Mouse (Mus musculus) stomach, embryonic 14.5 days (tissue): ENCODE measurements around the gene Insl3. TPM values are rescaled to one million over a fixed set of nuclear protein-coding genes. Genes with fewer than 3 reads are reported as not detected.
"Not testable (repeated sequence)": the region's sequence is repeated elsewhere in the genome, so short reads cannot be mapped to it uniquely, and the experiment has no call there.

ENCODE experiments used
- ATAC-seq: fragments of 200-750 bp; cut with Nextera tagmentation; 2 replicates; pipeline ENCODE4 v1.8.0; 2017; ENCODE audit warnings: low read depth, moderate TSS enrichment; ENCODE audit not compliant: insufficient number of reproducible peaks, insufficient read depth, low FRiP score
- H3K27ac ChIP-seq: fragments of 300-500 bp; sonication (generic); 2 replicates; pipeline ENCODE4 v1.5.1; 2014; ENCODE audit warnings: mild to moderate bottlenecking, low read length, moderate library complexity, mixed read lengths
- H3K27me3 ChIP-seq: fragments of 300-500 bp; sonication (generic); 2 replicates; pipeline ENCODE4 v1.6.1; 2014; ENCODE audit warnings: low read length, control low read depth, mixed read lengths; ENCODE audit not compliant: control insufficient read depth, insufficient read depth
- H3K36me3 ChIP-seq: fragments of 300-500 bp; sonication (generic); 2 replicates; pipeline ENCODE4 v1.6.1; 2014; ENCODE audit warnings: mild to moderate bottlenecking, control low read depth, low read length, moderate library complexity, mixed read lengths; ENCODE audit not compliant: control insufficient read depth, insufficient read depth
- H3K4me1 ChIP-seq: fragments of 300-500 bp; sonication (generic); 2 replicates; pipeline ENCODE4 v1.6.1; 2014; ENCODE audit warnings: low read length, control low read depth, mixed read lengths; ENCODE audit not compliant: control insufficient read depth, insufficient read depth
- H3K4me2 ChIP-seq: fragments of 300-500 bp; sonication (generic); replicated peaks from 2 replicates; pipeline ENCODE4 v1.6.1; 2014; ENCODE audit warnings: low read depth, low read length, control low read depth
- H3K4me3 ChIP-seq: fragments of 300-500 bp; sonication (generic); 2 replicates; pipeline ENCODE4 v1.5.1; 2014; ENCODE audit warnings: low read depth, low read length, control low read depth
- H3K9ac ChIP-seq: fragments of 300-500 bp; sonication (generic); replicated peaks from 2 replicates; pipeline ENCODE4 v1.6.1; 2014; ENCODE audit warnings: low read depth, mild to moderate bottlenecking, control low read depth, low read length, moderate library complexity, mixed read lengths
- H3K9me3 ChIP-seq: fragments of 300-500 bp; sonication (generic); 2 replicates; pipeline ENCODE4 v1.6.1; 2016; ENCODE audit warnings: low read depth, low read length, control low read depth; ENCODE audit not compliant: control insufficient read depth
- WGBS: fragments of 180-500 bp; shearing (Covaris S2); extraction: QIAGEN DNeasy Blood & Tissue Kit; methylation state at CpG from one replicate; pipeline ENCODE4 v1.1.7; 2014; 5-methylcytosine and 5-hydroxymethylcytosine counted together
- polyA plus RNA-seq: library from polyadenylated mRNA; unstranded; fragments of >200 nt; fragmentation: Nextera tagmentation; extraction: Ambion mirVana; gene quantifications from 2 replicates; pipeline ENCODE4 v1.2.1, GENCODE M21; 2014

Gene Insl3
- polyA plus RNA-seq, 1 experiment from 2014 or later = 1.3 TPM

DNA sequence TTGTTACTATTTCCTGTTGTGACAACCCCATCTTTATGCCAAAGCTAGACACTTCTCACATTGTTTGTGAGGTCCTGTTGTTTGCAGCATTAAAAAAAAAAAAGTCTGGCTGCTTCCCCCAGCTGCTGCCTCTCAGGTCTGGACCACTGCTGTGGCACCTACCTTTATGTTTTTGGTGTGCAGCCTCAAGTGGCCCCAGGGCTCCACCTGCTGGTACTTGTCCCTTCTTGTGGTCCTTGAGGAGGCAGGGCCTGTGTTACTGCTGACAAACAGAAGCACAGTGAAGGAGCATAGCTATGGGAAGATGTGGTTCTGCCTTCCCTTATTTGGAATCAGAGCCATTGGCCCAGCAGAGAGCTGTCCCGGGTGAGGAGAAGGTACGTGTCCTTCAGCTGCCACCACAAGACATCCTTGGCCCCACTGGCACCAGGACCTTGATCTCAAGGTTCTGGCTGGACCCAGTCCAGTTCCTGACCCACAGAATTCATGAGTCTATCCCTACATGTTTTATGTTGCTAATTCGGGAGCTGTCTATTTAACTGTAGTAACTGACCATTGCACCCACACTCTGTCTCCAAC is 42.7 kb downstream of the Insl3 start:
- Histone ChIP-seq H3K9me3 (no peaks in the 10 kb centered on the region), H3K4me3 (no peak overlapping the region), H3K27ac (no peak overlapping the region), H3K4me1 (peaks cover 4% of the 10 kb centered on the region; the same call in 1 of the 2 replicates), H3K9ac (no peak overlapping the region), H3K4me2 (no peak overlapping the region), H3K27me3 (no peaks in the 10 kb centered on the region), H3K36me3 (no peaks in the 10 kb centered on the region)
- 45% methylated on average over 3 of the region's 3 CpGs for WGBS
- no peak for ATAC-seq

DNA sequence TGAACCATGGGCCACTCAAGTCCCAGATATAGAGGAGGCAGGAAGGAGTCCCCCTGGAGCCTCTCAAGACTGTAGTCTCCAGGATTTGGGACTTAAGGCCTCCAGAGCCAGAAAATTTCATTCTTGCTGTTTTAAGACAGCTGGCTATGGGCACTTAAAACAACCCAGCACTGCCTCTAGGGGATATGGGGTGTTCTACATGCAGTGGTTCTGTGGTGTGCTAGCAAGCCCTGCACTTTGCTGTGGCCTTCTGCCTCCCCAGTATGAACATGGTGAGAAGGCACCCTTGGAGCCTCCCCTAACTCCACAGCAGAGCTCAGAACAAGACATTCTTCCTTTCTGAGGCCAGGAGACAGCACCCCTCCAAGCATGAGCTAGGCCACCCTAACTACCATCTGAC is 49.3 kb downstream of the Insl3 start:
- H3K4me3 ChIP-seq, H3K4me2 ChIP-seq, H3K36me3 ChIP-seq, H3K4me1 ChIP-seq, H3K27ac ChIP-seq, H3K9me3 ChIP-seq, H3K9ac ChIP-seq, ATAC-seq, H3K27me3 ChIP-seq: not testable (repeated sequence)

Other genes with a start within 250 kb of the Insl3 start
- gene Abhd8, start 225.6 kb upstream of the Insl3 start, polyA plus RNA-seq = 28.4 and 30.0 TPM in 2 replicates
- 139 and 154 TPM in 2 replicates for gene Mrpl34, start 224.3 kb upstream of the Insl3 start, polyA plus RNA-seq
- gene Dda1, start 220.0 kb upstream of the Insl3 start, polyA plus RNA-seq = 94.8 and 98.9 TPM in 2 replicates
- gene Ano8, start 203.3 kb upstream of the Insl3 start, polyA plus RNA-seq = 2.3 TPM in 2 replicates
- gene Gtpbp3, start 201.1 kb upstream of the Insl3 start, polyA plus RNA-seq = 7.1 and 7.2 TPM in 2 replicates
- gene Plvap, start 177.5 kb upstream of the Insl3 start, polyA plus RNA-seq = 67.1 and 67.5 TPM in 2 replicates
- 0.41 and 0.58 TPM in 2 replicates for gene Ccdc194, start 163.5 kb upstream of the Insl3 start, polyA plus RNA-seq
- gene Bst2, start 151.8 kb upstream of the Insl3 start, polyA plus RNA-seq = 7.6 and 10.9 TPM in 2 replicates
- gene Mvb12a, start 146.3 kb upstream of the Insl3 start, polyA plus RNA-seq = 103 and 105 TPM in 2 replicates
- 1.4 and 1.9 TPM in 2 replicates for gene Tmem221, start 130.3 kb upstream of the Insl3 start, polyA plus RNA-seq
- gene Nxnl1, start 122.6 kb upstream of the Insl3 start, polyA plus RNA-seq = not detected in 2 replicates
- 28.2 and 29.4 TPM in 2 replicates for gene Slc27a1, start 120.3 kb upstream of the Insl3 start, polyA plus RNA-seq
- 258 and 266 TPM in 2 replicates for gene Pgls, start 97.0 kb upstream of the Insl3 start, polyA plus RNA-seq
- 3.4 and 4.5 TPM in 2 replicates for gene Fam129c, start 91.6 kb upstream of the Insl3 start, polyA plus RNA-seq
- 87.6 and 89.1 TPM in 2 replicates for gene Colgalt1, start 78.2 kb upstream of the Insl3 start, polyA plus RNA-seq
- gene Unc13a, start 17.5 kb upstream of the Insl3 start, polyA plus RNA-seq = 1.4 and 1.7 TPM in 2 replicates
- 5.4 and 6.0 TPM in 2 replicates for gene Jak3, start 12.9 kb upstream of the Insl3 start, polyA plus RNA-seq
- 4.7 and 5.4 TPM in 2 replicates for gene B3gnt3, start 12.6 kb downstream of the Insl3 start, polyA plus RNA-seq
- gene Fcho1, start 36.5 kb downstream of the Insl3 start, polyA plus RNA-seq = 5.5 and 7.4 TPM in 2 replicates
- 7.1 and 7.3 TPM in 2 replicates for gene Zfp709, start 192.8 kb downstream of the Insl3 start, polyA plus RNA-seq
- gene Zfp882, start 219.4 kb downstream of the Insl3 start, polyA plus RNA-seq = 7.3 and 7.4 TPM in 2 replicates
- 27.5 and 29.9 TPM in 2 replicates for gene Zfp617, start 219.4 kb downstream of the Insl3 start, polyA plus RNA-seq